Mouse (Mus musculus): ENCODE measurements around the gene Tiparp. TPM values are rescaled to one million over a fixed set of nuclear protein-coding genes. Genes with fewer than 3 reads are reported as not detected.

Tiparp gene
- polyA plus RNA-seq, 1 experiment from 2014 or later, result 18.0 TPM

DNA sequence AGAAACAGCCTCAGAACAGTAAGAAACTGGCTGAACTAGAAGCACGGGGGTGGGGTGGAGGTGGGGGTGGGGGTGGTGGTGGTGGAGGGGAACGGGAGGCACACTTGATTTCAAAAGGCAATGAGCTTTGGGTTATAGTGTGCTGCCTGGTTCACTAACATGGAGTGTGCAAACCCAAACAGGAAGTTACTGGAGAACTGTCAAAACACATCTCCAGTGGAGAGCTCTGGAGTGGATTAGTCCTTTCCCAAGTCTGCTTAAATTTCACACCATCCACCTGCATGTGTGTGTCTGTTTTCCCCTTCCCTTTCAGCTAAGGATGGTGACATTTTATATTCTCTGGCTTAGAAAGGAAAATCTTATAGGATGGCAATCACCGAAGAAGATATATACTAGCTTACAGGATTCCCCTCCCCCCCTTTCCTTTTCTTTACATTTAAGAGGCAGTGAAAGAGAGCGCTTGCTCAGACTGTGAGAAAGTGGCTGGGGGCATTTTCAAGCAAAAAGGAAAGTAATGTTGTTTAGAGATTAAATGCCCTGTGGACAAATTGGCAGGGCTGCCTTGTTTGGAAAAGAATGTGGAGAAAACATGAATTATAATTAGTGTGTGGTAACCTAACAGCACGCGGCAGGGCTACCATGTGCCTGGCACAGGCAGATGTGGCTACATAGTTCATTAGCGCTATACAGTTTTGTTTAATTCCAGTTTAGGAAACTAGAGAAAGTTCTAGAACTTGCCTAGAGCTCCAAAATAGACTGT lies 70.0 kb downstream of the Tiparp start:
- no peaks in the 10 kb centered on the region for H3K27me3 ChIP-seq (replicated peaks; ENCODE audit: control insufficient read depth, insufficient read depth, low read length)
- WGBS, result 64% methylated on average over 7 of the region's 7 CpGs
- H3K4me1 ChIP-seq (replicated peaks; ENCODE audit: control insufficient read depth, insufficient read depth, low read length), result no peaks in the 10 kb centered on the region
- H3K4me3 ChIP-seq (ENCODE audit: low read depth, low read length), result no peak overlapping the region
- no peak overlapping the region for H3K4me2 ChIP-seq
- DNase-seq (ENCODE audit: low spot score), result no peak
- ATAC-seq (replicated peaks; ENCODE audit: low FRiP score), result no peak
- no peak overlapping the region for H3K27ac ChIP-seq (ENCODE audit: low read depth, low read length)
- no peaks in the 10 kb centered on the region for H3K36me3 ChIP-seq (ENCODE audit: control insufficient read depth, insufficient read depth, low read length)
- no peak overlapping the region for H3K9ac ChIP-seq (ENCODE audit: low read depth, low read length)
- H3K9me3 ChIP-seq (ENCODE audit: control insufficient read depth, low read length), result no peaks in the 10 kb centered on the region

DNA sequence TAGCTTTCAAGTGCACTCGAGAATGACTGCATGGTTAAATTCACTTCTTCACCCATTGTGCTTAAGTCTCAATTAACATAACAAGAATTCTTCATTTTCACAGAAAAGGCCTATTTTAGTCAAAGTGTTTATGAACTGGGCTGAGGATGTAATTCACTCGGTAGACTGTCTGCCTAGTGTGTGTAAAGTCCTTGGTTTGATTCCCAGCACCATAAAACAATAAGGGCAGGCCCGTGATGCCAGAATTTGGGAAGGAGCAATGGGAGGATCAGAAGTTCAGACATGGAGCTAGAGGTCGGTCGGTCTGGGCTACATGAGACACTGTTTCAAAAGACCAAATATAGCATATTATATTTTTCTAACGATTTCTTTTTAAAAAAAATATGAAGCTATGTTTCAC lies 70.9 kb downstream of the Tiparp start:
- 83% methylated on average over 6 of the region's 6 CpGs for WGBS
- no peak overlapping the region for H3K27ac ChIP-seq (ENCODE audit: low read depth, low read length)

DNA sequence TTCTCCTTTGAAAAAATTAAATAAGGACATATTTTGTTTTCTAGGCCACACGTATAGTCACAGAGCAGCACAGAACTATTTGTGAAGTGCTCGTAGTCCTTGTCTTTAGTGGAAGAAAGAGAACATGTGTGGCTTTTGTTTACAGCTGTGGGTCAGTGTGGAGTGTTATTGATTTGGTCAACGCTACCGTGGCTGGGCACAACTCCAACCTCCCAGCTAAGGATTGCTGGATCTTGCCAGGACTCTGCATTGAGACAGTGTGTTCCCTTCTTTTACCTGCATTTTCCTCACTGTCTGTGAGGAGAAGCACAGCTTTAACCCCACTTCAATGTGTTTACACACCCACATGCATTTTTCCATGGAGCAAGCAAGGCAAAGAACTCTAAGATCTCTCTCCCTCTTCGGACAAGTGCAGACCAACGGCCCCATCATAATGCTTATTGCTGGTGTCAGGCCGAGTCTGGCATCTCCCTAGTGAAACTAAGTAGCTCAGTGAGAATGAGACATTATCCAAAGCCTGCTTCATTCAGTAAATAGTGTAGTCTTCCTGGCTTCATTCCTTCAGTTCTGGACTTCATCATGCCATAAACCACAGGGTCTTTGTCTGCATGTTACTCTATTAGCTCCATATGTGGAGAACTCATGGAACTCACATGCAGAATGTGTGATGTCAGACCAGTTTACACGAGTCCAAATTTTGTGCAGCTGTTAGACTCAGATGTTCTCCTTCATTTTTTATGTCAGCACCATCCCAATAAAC lies 73.3 kb downstream of the Tiparp start:
- no peak overlapping the region for H3K27ac ChIP-seq (ENCODE audit: low read depth, low read length)
- no peak overlapping the region for H3K4me2 ChIP-seq
- WGBS, result 76% methylated on average over 8 of the region's 8 CpGs
- H3K36me3 ChIP-seq (ENCODE audit: control insufficient read depth, insufficient read depth, low read length), result no peaks in the 10 kb centered on the region
- H3K4me3 ChIP-seq (ENCODE audit: low read depth, low read length), result no peak overlapping the region
- no peak overlapping the region for H3K9ac ChIP-seq (ENCODE audit: low read depth, low read length)
- no peaks in the 10 kb centered on the region for H3K9me3 ChIP-seq (ENCODE audit: control insufficient read depth, low read length)
- H3K4me1 ChIP-seq (replicated peaks; ENCODE audit: control insufficient read depth, insufficient read depth, low read length), result no peaks in the 10 kb centered on the region
- H3K27me3 ChIP-seq (replicated peaks; ENCODE audit: control insufficient read depth, insufficient read depth, low read length), result no peaks in the 10 kb centered on the region
- no peak for ATAC-seq (replicated peaks; ENCODE audit: low FRiP score)
- DNase-seq (ENCODE audit: low spot score), result no peak

More for the DNA sequence above, 70.9 kb downstream of the Tiparp start:
- no peak overlapping the region for H3K4me2 ChIP-seq
- no peak overlapping the region for H3K9ac ChIP-seq (ENCODE audit: low read depth, low read length)
- no peaks in the 10 kb centered on the region for H3K9me3 ChIP-seq (ENCODE audit: control insufficient read depth, low read length)
- H3K4me1 ChIP-seq (replicated peaks; ENCODE audit: control insufficient read depth, insufficient read depth, low read length), result no peaks in the 10 kb centered on the region
- ATAC-seq (replicated peaks; ENCODE audit: low FRiP score) (no peak), DNase-seq (ENCODE audit: low spot score) (no peak)
- no peaks in the 10 kb centered on the region for H3K27me3 ChIP-seq (replicated peaks; ENCODE audit: control insufficient read depth, insufficient read depth, low read length)
- no peaks in the 10 kb centered on the region for H3K36me3 ChIP-seq (ENCODE audit: control insufficient read depth, insufficient read depth, low read length)
- no peak overlapping the region for H3K4me3 ChIP-seq (ENCODE audit: low read depth, low read length)

DNA sequence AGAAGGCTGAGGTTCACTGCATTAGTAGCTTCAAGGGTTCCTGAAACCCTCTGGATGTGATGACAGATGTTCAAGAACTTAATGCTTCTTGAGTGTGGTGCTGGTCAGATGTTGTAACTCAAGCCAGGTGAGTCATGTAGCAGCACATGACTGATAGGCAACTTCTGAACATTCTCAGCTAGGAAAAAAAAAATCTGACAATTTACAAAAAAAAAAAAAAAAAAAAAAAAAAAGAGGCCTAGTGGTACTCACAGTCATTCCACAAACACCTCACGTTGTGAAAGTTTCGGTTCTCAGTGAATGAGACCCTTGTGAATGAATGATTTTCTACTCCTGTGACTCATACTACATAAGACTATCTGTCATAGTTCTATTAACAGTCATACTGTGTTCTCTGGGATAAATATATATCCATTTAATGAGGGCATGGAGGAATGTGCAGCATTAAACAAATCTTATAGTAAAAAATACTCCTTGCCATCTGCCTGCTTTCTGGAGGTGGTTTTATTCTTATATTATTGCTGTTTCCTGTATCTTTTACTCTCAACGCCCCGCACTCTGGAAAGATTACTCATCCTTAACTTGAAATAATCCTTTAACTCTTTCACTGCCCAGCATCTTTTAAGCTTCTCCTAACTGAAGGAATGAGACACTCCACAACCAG lies 75.3 kb downstream of the Tiparp start:
- no peak for ATAC-seq (replicated peaks; ENCODE audit: low FRiP score)
- 59% methylated on average over 4 of the region's 4 CpGs for WGBS

More for the DNA sequence above, 75.3 kb downstream of the Tiparp start:
- Histone ChIP-seq H3K4me2 (no peak overlapping the region), H3K9me3 (ENCODE audit: control insufficient read depth, low read length) (no peaks in the 10 kb centered on the region), H3K9ac (ENCODE audit: low read depth, low read length) (no peak overlapping the region), H3K27me3 (replicated peaks; ENCODE audit: control insufficient read depth, insufficient read depth, low read length) (no peaks in the 10 kb centered on the region), H3K4me3 (ENCODE audit: low read depth, low read length) (no peak overlapping the region), H3K27ac (ENCODE audit: low read depth, low read length) (no peak overlapping the region), H3K36me3 (ENCODE audit: control insufficient read depth, insufficient read depth, low read length) (no peaks in the 10 kb centered on the region), H3K4me1 (replicated peaks; ENCODE audit: control insufficient read depth, insufficient read depth, low read length) (no peaks in the 10 kb centered on the region)
- no peak for DNase-seq (ENCODE audit: low spot score)

Other genes with a start within 250 kb of the Tiparp start
- gene Ssr3, start 135.8 kb upstream of the Tiparp start, polyA plus RNA-seq (2014; fragmentation: Nextera tagmentation; extraction: Ambion mirVana), result 228 and 245 TPM in 2 replicates
- gene Lekr1, start 137.8 kb downstream of the Tiparp start, polyA plus RNA-seq (2014; fragmentation: Nextera tagmentation; extraction: Ambion mirVana), result 3.7 and 4.8 TPM in 2 replicates